ENCODE assay signal across 24 mouse cellular contexts in genomic region chr4:87657855-87658254, GRCm38 (mm10).
A peak's percentile ranks its signal among the peaks of the same experiment; 100 is the strongest.
DNase-seq lines count a peak whose midpoint lies in the region; ATAC-seq and TF ChIP-seq lines count a peak whose summit lies in the region.
"Had no signal": no experiment of that assay in that cellular context is flagged by ENCODE, and none has a peak within 500 bp of the region (broad histone marks: within the 10 kb centered on the region; RNA-seq: fewer than 3 reads in every experiment).

No protein-coding gene starts in this region.

- no peak for ATAC-seq in heart, embryonic 12.5 days (ENCODE audit: insufficient number of reproducible peaks, low FRiP score)
- ATAC-seq in hindbrain, embryonic 16.5 days = peak; percentile 45
- no peak for ATAC-seq in hindbrain, embryonic 13.5 days (ENCODE audit: low FRiP score)
- peak; percentile 47; the same call in 1 of the 2 replicates for ATAC-seq in lung, embryonic 14.5 days (ENCODE audit: insufficient read depth)
- ATAC-seq in lung, postnatal 0 days = no peak
- ATAC-seq in forebrain, embryonic 12.5 days (ENCODE audit: low FRiP score) = no peak
- ATAC-seq: forebrain, embryonic 13.5 days; forebrain, postnatal 0 days; inflammation-experienced regulatory T-cells, adult 6 months had no signal

- no peak for TF ChIP-seq CTCF in lung, embryonic 14.5 days (IDR thresholded peaks at IDR 0.05; ENCODE audit: low read depth)
- no peak for TF ChIP-seq CTCF in lung, postnatal 0 days (IDR thresholded peaks at IDR 0.05)

- no peak for TF ChIP-seq EP300 in lung, postnatal 0 days (IDR thresholded peaks at IDR 0.05)

- H3K4me1 ChIP-seq in heart, embryonic 12.5 days (replicated peaks) = peaks cover 23% of the 10 kb centered on the region
- peaks cover 5% of the 10 kb centered on the region; the same call in 1 of the 2 replicates for H3K4me1 ChIP-seq in hindbrain, embryonic 16.5 days (ENCODE audit: control insufficient read depth, insufficient read depth, low read depth, low read length)
- peaks cover 9% of the 10 kb centered on the region; the same call in 1 of the 2 replicates for H3K4me1 ChIP-seq in hindbrain, embryonic 13.5 days (replicated peaks)
- H3K4me1 ChIP-seq in lung, embryonic 14.5 days (ENCODE audit: insufficient read depth) = peaks cover 10% of the 10 kb centered on the region
- no peaks in the 10 kb centered on the region for H3K4me1 ChIP-seq in lung, postnatal 0 days (ENCODE audit: insufficient read depth, low read depth, low read length)
- H3K4me1 ChIP-seq in forebrain, embryonic 12.5 days = peaks cover 16% of the 10 kb centered on the region

- H3K4me3 ChIP-seq in heart, embryonic 12.5 days = no peak overlapping the region
- no peak overlapping the region for H3K4me3 ChIP-seq in hindbrain, embryonic 16.5 days (ENCODE audit: low read length)
- H3K4me3 ChIP-seq in hindbrain, embryonic 13.5 days = no peak overlapping the region
- H3K4me3 ChIP-seq in lung, embryonic 14.5 days (ENCODE audit: low read depth, low read length) = no peak overlapping the region
- no peak overlapping the region for H3K4me3 ChIP-seq in lung, postnatal 0 days (ENCODE audit: low read depth, low read length)
- H3K4me3 ChIP-seq in forebrain, embryonic 12.5 days (replicated peaks) = no peak overlapping the region
- H3K4me3 ChIP-seq: embryonic facial prominence, embryonic 13.5 days; forebrain, embryonic 13.5 days; gastrocnemius, adult 2 months; hindbrain, embryonic 10.5 days; hindbrain, embryonic 15.5 days had no signal

- no peaks in the 10 kb centered on the region for H3K36me3 ChIP-seq in heart, embryonic 12.5 days
- H3K36me3 ChIP-seq in hindbrain, embryonic 16.5 days (ENCODE audit: control insufficient read depth, insufficient read depth, low read length) = no peaks in the 10 kb centered on the region
- H3K36me3 ChIP-seq in hindbrain, embryonic 13.5 days = no peaks in the 10 kb centered on the region
- H3K36me3 ChIP-seq in lung, embryonic 14.5 days (ENCODE audit: insufficient read depth) = no peaks in the 10 kb centered on the region
- no peaks in the 10 kb centered on the region for H3K36me3 ChIP-seq in lung, postnatal 0 days (ENCODE audit: insufficient read depth, low read length)
- no peaks in the 10 kb centered on the region for H3K36me3 ChIP-seq in forebrain, embryonic 12.5 days (replicated peaks)
- H3K36me3 ChIP-seq: embryonic facial prominence, embryonic 13.5 days; hindbrain, embryonic 10.5 days; hindbrain, embryonic 15.5 days had no signal

- no peak overlapping the region for H3K9ac ChIP-seq in heart, embryonic 12.5 days
- no peak overlapping the region for H3K9ac ChIP-seq in hindbrain, embryonic 16.5 days (ENCODE audit: low read depth, low read length)
- no peak overlapping the region for H3K9ac ChIP-seq in hindbrain, embryonic 13.5 days
- no peak overlapping the region for H3K9ac ChIP-seq in lung, embryonic 14.5 days
- H3K9ac ChIP-seq in lung, postnatal 0 days (replicated peaks; ENCODE audit: low read depth) = no peak overlapping the region
- no peak overlapping the region for H3K9ac ChIP-seq in forebrain, embryonic 12.5 days
- H3K9ac ChIP-seq: embryonic facial prominence, embryonic 13.5 days; forebrain, embryonic 13.5 days; forebrain, postnatal 0 days; hindbrain, embryonic 15.5 days had no signal

- H3K4me2 ChIP-seq in heart, embryonic 12.5 days = peak overlapping the region; percentile 33; the same call in 1 of the 2 replicates
- no peak overlapping the region for H3K4me2 ChIP-seq in hindbrain, embryonic 16.5 days (ENCODE audit: low read length)
- no peak overlapping the region for H3K4me2 ChIP-seq in hindbrain, embryonic 13.5 days
- H3K4me2 ChIP-seq in lung, embryonic 14.5 days = no peak overlapping the region
- no peak overlapping the region for H3K4me2 ChIP-seq in lung, postnatal 0 days (replicated peaks; ENCODE audit: low read depth, low read length)
- H3K4me2 ChIP-seq in forebrain, embryonic 12.5 days = no peak overlapping the region
- H3K4me2 ChIP-seq: embryonic facial prominence, embryonic 13.5 days; forebrain, embryonic 13.5 days; hindbrain, embryonic 15.5 days had no signal

- WGBS in heart, embryonic 12.5 days = 13% methylated on average over 2 of the region's 2 CpGs
- 62% methylated on average over 2 of the region's 2 CpGs for WGBS in hindbrain, embryonic 16.5 days
- WGBS in hindbrain, embryonic 13.5 days = 55% methylated on average over 2 of the region's 2 CpGs
- 19% methylated on average over 2 of the region's 2 CpGs for WGBS in lung, embryonic 14.5 days
- 29% methylated on average over 2 of the region's 2 CpGs for WGBS in lung, postnatal 0 days
- 54% methylated on average over 2 of the region's 2 CpGs for WGBS in forebrain, embryonic 12.5 days

- peak overlapping the region; percentile 63 for H3K27ac ChIP-seq in heart, embryonic 12.5 days (ENCODE audit: poor library complexity, severe bottlenecking)
- H3K27ac ChIP-seq in hindbrain, embryonic 16.5 days (ENCODE audit: low read depth, low read length) = no peak overlapping the region
- H3K27ac ChIP-seq in hindbrain, embryonic 13.5 days = no peak overlapping the region
- H3K27ac ChIP-seq in lung, embryonic 14.5 days (ENCODE audit: low read depth) = no peak overlapping the region
- H3K27ac ChIP-seq in lung, postnatal 0 days (ENCODE audit: low read length) = no peak overlapping the region
- H3K27ac ChIP-seq in forebrain, embryonic 12.5 days = no peak overlapping the region
- H3K27ac ChIP-seq: embryonic facial prominence, embryonic 13.5 days; forebrain, embryonic 13.5 days; gastrocnemius, adult 2 months; hindbrain, embryonic 10.5 days; hindbrain, embryonic 15.5 days had no signal

- no peaks in the 10 kb centered on the region for H3K9me3 ChIP-seq in heart, embryonic 12.5 days (replicated peaks)
- no peaks in the 10 kb centered on the region for H3K9me3 ChIP-seq in hindbrain, embryonic 16.5 days (ENCODE audit: control insufficient read depth, low read length)
- H3K9me3 ChIP-seq in hindbrain, embryonic 13.5 days = no peaks in the 10 kb centered on the region
- no peaks in the 10 kb centered on the region for H3K9me3 ChIP-seq in lung, embryonic 14.5 days (ENCODE audit: low read depth, low read length)
- H3K9me3 ChIP-seq in lung, postnatal 0 days (ENCODE audit: low read length) = no peaks in the 10 kb centered on the region
- H3K9me3 ChIP-seq in forebrain, embryonic 12.5 days = no peaks in the 10 kb centered on the region
- H3K9me3 ChIP-seq: embryonic facial prominence, embryonic 13.5 days; forebrain, embryonic 13.5 days; hindbrain, embryonic 10.5 days; hindbrain, embryonic 15.5 days had no signal

- no peaks in the 10 kb centered on the region for H3K27me3 ChIP-seq in heart, embryonic 12.5 days (replicated peaks)
- no peaks in the 10 kb centered on the region for H3K27me3 ChIP-seq in hindbrain, embryonic 16.5 days (replicated peaks; ENCODE audit: control insufficient read depth, insufficient read depth, low read length)
- H3K27me3 ChIP-seq in hindbrain, embryonic 13.5 days = 0 out of 2 replicates have a peak, but pooled peaks cover 4% of the 10 kb centered on the region
- H3K27me3 ChIP-seq in lung, embryonic 14.5 days (ENCODE audit: insufficient read depth, low read length) = no peaks in the 10 kb centered on the region
- H3K27me3 ChIP-seq in lung, postnatal 0 days (replicated peaks; ENCODE audit: insufficient read depth, low read length) = no peaks in the 10 kb centered on the region
- no peaks in the 10 kb centered on the region for H3K27me3 ChIP-seq in forebrain, embryonic 12.5 days
- H3K27me3 ChIP-seq: CH12.LX; embryonic facial prominence, embryonic 13.5 days; forebrain, embryonic 13.5 days; hindbrain, embryonic 15.5 days had no signal

- no peak for DNase-seq in heart, adult 9 months (ENCODE audit: low spot score in 2 of 2)
- DNase-seq in lung, embryonic 14.5 days = peak; percentile 36
- no peak for DNase-seq in lung, postnatal 0 days (ENCODE audit: low spot score)
- DNase-seq in ES-CJ7 (ENCODE audit: low read depth, low spot score) = peak; percentile 16
- DNase-seq: adrenal gland, adult 2 months; adrenal gland, postnatal 25 days; cerebellum, adult 18-20 months; cerebellum, adult 9-11 months; cerebellum, postnatal 36 days; forebrain, postnatal 0 days; gastrocnemius, adult 2 months; gastrocnemius, postnatal 25 days; heart, postnatal 10 days; kidney, adult 2 months had no signal

Comparison
In these comparisons a context has a peak if more than half of its experiments do, and no peak if none do; other contexts are left out.
1. ATAC-seq: peak in hindbrain, embryonic 16.5 days (single experiment) and lung, embryonic 14.5 days (single experiment); none in heart, embryonic 12.5 days (single experiment), hindbrain, embryonic 13.5 days (single experiment), lung, postnatal 0 days (single experiment) and forebrain, embryonic 12.5 days (single experiment).
2. DNase-seq: peak in lung, embryonic 14.5 days (single experiment) and ES-CJ7 (single experiment); none in heart, adult 9 months (0 of 2) and lung, postnatal 0 days (single experiment).